Mouse (Mus musculus) ES-Bruce4 (cell line): Measurements from ENCODE around the gene Gpr158.

Source experiments
- CTCF ChIP-seq: IDR thresholded peaks from one replicate; pipeline ENCODE4 v1.8.1; 2011; ENCODE audit warnings: low read depth, low read length
- EP300 ChIP-seq: IDR thresholded peaks from 2 replicates; pipeline ENCODE4 v1.6.1; 2011; ENCODE audit warnings: low read depth, low read length; ENCODE audit not compliant: insufficient read depth
- POLR2A ChIP-seq: IDR thresholded peaks from one replicate; pipeline ENCODE4 v1.8.1; 2011; ENCODE audit warnings: low read length; ENCODE audit not compliant: insufficient read depth

DNA sequence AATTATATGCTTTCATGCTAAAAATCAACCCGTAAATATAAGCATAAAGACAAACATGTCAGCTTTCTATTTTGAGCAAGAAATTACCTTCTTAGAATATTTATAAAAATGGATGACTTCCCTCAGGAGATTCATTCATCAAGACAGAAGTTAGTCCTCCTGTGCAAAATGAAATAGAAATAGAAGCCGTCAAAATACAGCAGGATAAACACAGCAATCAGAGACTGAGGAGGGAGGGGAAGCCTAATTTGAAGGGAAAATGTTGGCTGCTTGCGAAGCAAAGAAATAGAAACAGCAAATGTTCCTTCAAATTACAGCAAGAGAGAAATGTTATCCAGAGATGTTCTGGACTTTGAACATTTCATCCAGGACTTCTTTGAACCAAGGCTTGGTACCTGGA lies 72.3 kb downstream of the Gpr158 start:
- TF ChIP-seq CTCF, result no peak
- TF ChIP-seq POLR2A, result no peak
- TF ChIP-seq EP300, result no peak
